Comparison of ENCODE assay signal across 26 mouse cellular contexts in genomic region chr1:64906226-64906625, GRCm38 (mm10). TPM values are rescaled to one million over a fixed set of nuclear protein-coding genes. Genes with fewer than 3 reads are reported as not detected.
A peak's percentile ranks its signal among the peaks of the same experiment; 100 is the strongest.
DNase-seq lines count a peak whose midpoint lies in the region; ATAC-seq and TF ChIP-seq lines count a peak whose summit lies in the region.
"Had no signal": no experiment of that assay in that cellular context is flagged by ENCODE, and none has a peak within 500 bp of the region (broad histone marks: within the 10 kb centered on the region; RNA-seq: fewer than 3 reads in every experiment).

No protein-coding gene starts in this region.

- intact Hi-C loops in gastrocnemius, adult 2 months (cut with DNase I): no loop called here

- TF ChIP-seq CTCF in gastrocnemius, adult 2 months (IDR thresholded peaks at IDR 0.05): no peak

- DNase-seq in gastrocnemius, adult 2 months: no peak
- DNase-seq in gastrocnemius, postnatal 10 days: no peak
- DNase-seq in MEL-GATA-1-ER (ENCODE audit: extremely low read depth, low read depth): peak; percentile 13
- DNase-seq in embryo, embryonic 10 days (ENCODE audit: low spot score): no peak
- no peak for DNase-seq in right cerebral cortex, postnatal 25 days
- DNase-seq: adrenal gland, postnatal 10 days; cerebellum, adult 18-20 months; cerebellum, adult 9-10 months; cerebellum, postnatal 25 days; gastrocnemius, postnatal 25 days; heart, adult 18-20 months; heart, postnatal 10 days; heart, postnatal 36 days; kidney, adult 18-20 months had no signal

- H3K27ac ChIP-seq in gastrocnemius, adult 2 months: peak overlapping the region; percentile 35; the same call in 1 of the 2 replicates
- H3K27ac ChIP-seq: forebrain, embryonic 10.5 days; forebrain, embryonic 13.5 days; heart, embryonic 15.5 days; hindbrain, embryonic 10.5 days; hindbrain, embryonic 14.5 days; hindbrain, postnatal 0 days had no signal

- no peak overlapping the region for H3K4me3 ChIP-seq in gastrocnemius, adult 2 months
- H3K4me3 ChIP-seq: forebrain, embryonic 10.5 days; forebrain, embryonic 13.5 days; heart, embryonic 12.5 days; heart, embryonic 15.5 days; hindbrain, embryonic 10.5 days had no signal

- 0 out of 2 replicates have a peak, but pooled peaks have one; percentile 39 for ATAC-seq in common myeloid progenitor, adult 5-6 weeks (replicated peaks; ENCODE audit: low read depth, poor library complexity, severe bottlenecking)
- ATAC-seq: activated CD4-positive, CD25-positive, alpha-beta regulatory T cell, adult 4 months; forebrain, embryonic 13.5 days; forebrain, embryonic 16.5 days; hindbrain, postnatal 0 days; inflammation-experienced regulatory T-cells, adult 6 months; intestine, embryonic 16.5 days had no signal

RNA-seq across cellular contexts. Expression of gene Plekhm3, which starts 50.4 kb away (rescaled TPM):
- total RNA-seq in gastrocnemius, adult 2 months (2021): 1 to 10 TPM; 6.6 to 7.9 TPM
- total RNA-seq in gastrocnemius, postnatal 10 days (2021): 1 to 10 TPM; 5.7 to 6.9 TPM
- total RNA-seq in common myeloid progenitor, adult 5-6 weeks (2017): 6.2 and 8.7 TPM in 2 replicates
